Mouse (Mus musculus) C2C12 (cell line): ENCODE measurements around the gene Ms4a6b. TPM values are rescaled to one million over a fixed set of nuclear protein-coding genes. Genes with fewer than 3 reads are reported as not detected.
"Not testable (repeated sequence)": the region's sequence is repeated elsewhere in the genome, so short reads cannot be mapped to it uniquely, and the experiment has no call there.

Experiments used
- H3K27me3 ChIP-seq: one replicate; pipeline ENCODE4 v1.6.1; 2011; ENCODE audit not compliant: control insufficient read depth, insufficient read depth, insufficient read length
- H3K36me3 ChIP-seq: one replicate; pipeline ENCODE4 v1.6.1; 2011; ENCODE audit not compliant: control insufficient read depth, insufficient read depth
- H3K4me3 ChIP-seq: one replicate; pipeline ENCODE4 v1.5.1; 2011; ENCODE audit warnings: mild to moderate bottlenecking, control low read depth; ENCODE audit not compliant: poor library complexity, insufficient read depth, severe bottlenecking
- H3K79me2 ChIP-seq: one replicate; pipeline ENCODE4 v1.6.1; 2011; ENCODE audit not compliant: control insufficient read depth, insufficient read depth
- H3K79me3 ChIP-seq: one replicate; pipeline ENCODE4 v1.6.1; 2011; ENCODE audit warnings: low read depth, control low read depth
- H3ac ChIP-seq: one replicate; pipeline ENCODE3; 2011; ENCODE audit warnings: low read depth; ENCODE audit not compliant: control insufficient read depth, insufficient read length
- CEBPB ChIP-seq: IDR thresholded peaks from one replicate; pipeline ENCODE4 v1.6.1; 2011; ENCODE audit warnings: low read depth, mild to moderate bottlenecking, control low read depth, moderate library complexity
- CTCF ChIP-seq: IDR thresholded peaks from one replicate; pipeline ENCODE4 v1.5.1; 2011; ENCODE audit not compliant: control insufficient read depth, insufficient read depth, insufficient read length
- FOSL1 ChIP-seq: IDR thresholded peaks from one replicate; pipeline ENCODE4 v1.8.0; 2011; ENCODE audit warnings: mild to moderate bottlenecking, low read length; ENCODE audit not compliant: poor library complexity, insufficient read depth, severe bottlenecking
- MAX ChIP-seq: IDR thresholded peaks from one replicate; pipeline ENCODE4 v1.6.1; 2011; ENCODE audit warnings: mild to moderate bottlenecking, control low read depth
- MYOD1 ChIP-seq: IDR thresholded peaks from one replicate; pipeline ENCODE4 v1.6.1; 2011; ENCODE audit warnings: low read depth; ENCODE audit not compliant: control insufficient read depth, insufficient read length
- MYOG ChIP-seq: IDR thresholded peaks from one replicate; pipeline ENCODE4 v1.6.1; 2011; ENCODE audit not compliant: control insufficient read depth, insufficient read length; ENCODE audit errors: extremely low read depth
- USF1 ChIP-seq: IDR thresholded peaks from one replicate; pipeline ENCODE4 v1.6.1; 2011; ENCODE audit warnings: low read depth, mild to moderate bottlenecking, control low read depth, moderate library complexity
- polyA plus RNA-seq: library from polyadenylated mRNA; unstranded; fragments of >200 nt; fragmentation: generic; extraction: Trizol; gene quantifications from one replicate; pipeline ENCODE4 v1.2.1, GENCODE M21; 2012; ENCODE audit warnings: missing spikeins

Gene Ms4a6b
- polyA plus RNA-seq, 1 experiment, result not detected

- H3K27me3 ChIP-seq, result no peaks in the 10 kb centered on the region
- no peak overlapping the region for H3ac ChIP-seq
- no peaks in the 10 kb centered on the region for H3K36me3 ChIP-seq
- H3K79me2 ChIP-seq, result no peaks in the 10 kb centered on the region
- H3K79me3 ChIP-seq, result no peaks in the 10 kb centered on the region
- no peak overlapping the region for H3K4me3 ChIP-seq
- TF ChIP-seq MYOD1 (no peak), CTCF (no peak)
Observed at GRCm38 (mm10) chr19:11547911-11548310, 31.6 kb downstream of the Ms4a6b start.

- Histone ChIP-seq H3K27me3 (no peaks in the 10 kb centered on the region), H3K4me3 (no peak overlapping the region), H3K36me3 (no peaks in the 10 kb centered on the region), H3K79me3 (no peaks in the 10 kb centered on the region), H3K79me2 (no peaks in the 10 kb centered on the region), H3ac (no peak overlapping the region)
- no peak for TF ChIP-seq MYOD1
- TF ChIP-seq USF1, result no peak
- no peak for TF ChIP-seq CTCF
- TF ChIP-seq FOSL1, result no peak
- no peak for TF ChIP-seq CEBPB
- no peak for TF ChIP-seq MAX
- TF ChIP-seq MYOG, result no peak
Observed at GRCm38 (mm10) chr19:11554726-11555125, 38.4 kb downstream of the Ms4a6b start.

- H3K27me3 ChIP-seq, H3K36me3 ChIP-seq, H3K79me3 ChIP-seq, H3K79me2 ChIP-seq, H3K4me3 ChIP-seq, H3ac ChIP-seq: not testable (repeated sequence)
Observed at GRCm38 (mm10) chr19:11559560-11559959, 43.2 kb downstream of the Ms4a6b start.

DNA sequence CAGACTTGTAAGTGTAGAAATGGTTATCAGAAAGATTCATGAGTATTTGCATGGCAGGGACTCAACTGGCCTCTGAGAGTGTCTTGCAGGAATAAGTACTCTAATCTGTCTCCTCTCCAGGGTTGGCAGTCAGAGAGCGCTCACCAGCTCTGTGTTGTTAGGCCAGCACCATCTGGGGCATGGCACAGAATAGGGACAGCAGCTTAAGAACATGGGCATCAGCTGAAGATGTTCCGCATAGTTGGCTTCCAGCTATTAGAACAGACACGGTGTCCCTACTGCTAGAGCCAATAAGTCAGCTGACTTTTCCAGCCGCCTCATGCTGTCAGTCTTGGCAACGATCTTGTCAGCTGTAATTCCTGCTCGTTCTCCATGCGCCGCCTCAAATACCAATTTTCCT is 58.7 kb downstream of the Ms4a6b start:
- Histone ChIP-seq H3K36me3 (no peaks in the 10 kb centered on the region), H3K27me3 (no peaks in the 10 kb centered on the region), H3K79me2 (no peaks in the 10 kb centered on the region), H3K79me3 (no peaks in the 10 kb centered on the region), H3ac (no peak overlapping the region), H3K4me3 (no peak overlapping the region)
- TF ChIP-seq CEBPB, result no peak

Other genes with a start within 250 kb of the Ms4a6b start
- gene Ms4a5, start 232.6 kb upstream of the Ms4a6b start, polyA plus RNA-seq, result not detected
- gene Ms4a14, start 202.1 kb upstream of the Ms4a6b start, polyA plus RNA-seq, result not detected
- gene Ms4a7, start 180.4 kb upstream of the Ms4a6b start, polyA plus RNA-seq, result not detected
- gene Ms4a4a, start 141.0 kb upstream of the Ms4a6b start, polyA plus RNA-seq, result not detected
- gene Ms4a4c, start 111.7 kb upstream of the Ms4a6b start, polyA plus RNA-seq, result not detected
- not detected for gene Ms4a4b, start 73.0 kb upstream of the Ms4a6b start, polyA plus RNA-seq
- gene Ms4a6c, start 47.1 kb upstream of the Ms4a6b start, polyA plus RNA-seq, result not detected
- not detected for gene Gm8369, start 30.6 kb upstream of the Ms4a6b start, polyA plus RNA-seq
- gene Ms4a4d, start 20.3 kb downstream of the Ms4a6b start, polyA plus RNA-seq, result not detected
- not detected for gene Ms4a6d, start 88.3 kb downstream of the Ms4a6b start, polyA plus RNA-seq
- not detected for gene Ms4a2, start 107.2 kb downstream of the Ms4a6b start, polyA plus RNA-seq
- gene Ms4a3, start 124.3 kb downstream of the Ms4a6b start, polyA plus RNA-seq, result not detected
- gene Oosp2, start 144.0 kb downstream of the Ms4a6b start, polyA plus RNA-seq, result not detected
- not detected for gene Oosp1, start 174.6 kb downstream of the Ms4a6b start, polyA plus RNA-seq
- gene Oosp3, start 180.5 kb downstream of the Ms4a6b start, polyA plus RNA-seq, result not detected
- gene Gif, start 231.0 kb downstream of the Ms4a6b start, polyA plus RNA-seq, result not detected